Mouse (Mus musculus) midbrain, postnatal 0 days (tissue): ENCODE measurements around the gene Dnajc12. TPM values are rescaled to one million over a fixed set of nuclear protein-coding genes. Genes with fewer than 3 reads are reported as not detected.
"Not testable (repeated sequence)": the region's sequence is repeated elsewhere in the genome, so short reads cannot be mapped to it uniquely, and the experiment has no call there.

Source experiments
- ATAC-seq: fragments of 200-750 bp; cut with Nextera tagmentation; 2 replicates; pipeline ENCODE4 v1.8.0; 2017; ENCODE audit warnings: moderate number of reproducible peaks, mild to moderate bottlenecking, moderate TSS enrichment, moderate library complexity; ENCODE audit not compliant: low FRiP score
- DNase-seq: peaks from one replicate; pipeline ENCODE4 v3.0.0-alpha.2; 2015; ENCODE audit warnings: low spot score
- H3K27ac ChIP-seq: fragments of 300-500 bp; sonication (generic); 2 replicates; pipeline ENCODE4 v1.5.1; 2014; ENCODE audit warnings: low read depth, mild to moderate bottlenecking, low read length, mixed read lengths
- H3K27me3 ChIP-seq: fragments of 300-500 bp; sonication (generic); 2 replicates; pipeline ENCODE4 v1.6.1; 2014; ENCODE audit warnings: low read length, control low read depth, mixed read lengths; ENCODE audit not compliant: insufficient read depth
- H3K36me3 ChIP-seq: fragments of 300-500 bp; sonication (generic); 2 replicates; pipeline ENCODE4 v1.6.1; 2014; ENCODE audit warnings: low read length, control low read depth, mixed read lengths; ENCODE audit not compliant: insufficient read depth
- H3K4me1 ChIP-seq: fragments of 300-500 bp; sonication (generic); 2 replicates; pipeline ENCODE4 v1.6.1; 2014; ENCODE audit warnings: mild to moderate bottlenecking, control low read depth, antibody characterized with exemption, low read length, mixed read lengths; ENCODE audit not compliant: insufficient read depth
- H3K4me2 ChIP-seq: fragments of 300-500 bp; sonication (generic); 2 replicates; pipeline ENCODE4 v1.6.1; 2014; ENCODE audit warnings: low read depth, mild to moderate bottlenecking, low read length, mixed read lengths; ENCODE audit not compliant: poor library complexity, severe bottlenecking
- H3K4me3 ChIP-seq: fragments of 300-500 bp; sonication (generic); 2 replicates; pipeline ENCODE4 v1.5.1; 2014; ENCODE audit warnings: low read depth, mild to moderate bottlenecking, low read length, moderate library complexity
- H3K9ac ChIP-seq: fragments of 300-500 bp; sonication (generic); replicated peaks from 2 replicates; pipeline ENCODE4 v1.6.1; 2014; ENCODE audit warnings: mild to moderate bottlenecking, low read length, moderate library complexity, mixed read lengths; ENCODE audit not compliant: poor library complexity, severe bottlenecking
- H3K9me3 ChIP-seq: fragments of 300-500 bp; sonication (generic); 2 replicates; pipeline ENCODE4 v1.6.1; 2016; ENCODE audit warnings: low read length, control low read depth
- CTCF ChIP-seq: IDR thresholded peaks from 2 replicates; pipeline ENCODE4 v1.5.1; 2016; ENCODE audit warnings: antibody characterized with exemption, mild to moderate bottlenecking
- WGBS: fragments of 180-500 bp; shearing (Covaris S2); extraction: QIAGEN DNeasy Blood & Tissue Kit; methylation state at CpG from one replicate; pipeline ENCODE4 v1.1.7; 2014; 5-methylcytosine and 5-hydroxymethylcytosine counted together
- polyA plus RNA-seq: library from polyadenylated mRNA; unstranded; fragments of >200 nt; fragmentation: Nextera tagmentation; extraction: Ambion mirVana; gene quantifications from 2 replicates; pipeline ENCODE4 v1.2.1, GENCODE M21; 2015
- total RNA-seq: library from RNA; depleted of rRNA; stranded (reverse); fragments of >200 nt; gene quantifications from 2 replicates; pipeline ENCODE4 v1.2.3, GENCODE M21; 2014

Dnajc12 gene
- total and polyA plus RNA-seq, 2 experiments from 2014 or later: 12.8 to 25.5 TPM

DNA sequence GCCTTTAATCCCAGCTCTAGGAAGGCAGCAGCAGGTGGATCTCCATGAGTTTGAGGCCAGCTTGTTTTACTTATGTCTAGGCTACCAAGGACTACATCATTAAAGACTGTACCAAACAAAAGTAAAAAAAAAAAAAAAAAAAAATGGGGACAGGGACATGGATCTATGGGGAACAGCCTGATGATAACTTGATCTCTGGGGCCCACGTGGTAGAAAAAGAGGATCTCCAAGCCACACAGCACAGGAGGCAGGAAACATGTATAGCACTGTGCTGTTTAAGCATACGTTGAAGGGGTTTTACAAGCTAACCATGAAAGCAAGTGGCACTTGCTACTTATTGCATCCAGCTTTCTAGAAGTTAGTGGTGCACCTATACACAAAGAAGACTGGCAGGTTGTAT, 40.9 kb upstream of the Dnajc12 start:
- Histone ChIP-seq H3K4me1 (peaks cover 9% of the 10 kb centered on the region), H3K4me2 (no peak overlapping the region), H3K4me3 (no peak overlapping the region), H3K9ac (no peak overlapping the region), H3K9me3 (no peaks in the 10 kb centered on the region), H3K27ac (no peak overlapping the region), H3K27me3 (no peaks in the 10 kb centered on the region), H3K36me3 (no peaks in the 10 kb centered on the region)
- ATAC-seq (no peak), DNase-seq (no peak)
- no peak for TF ChIP-seq CTCF
- 87% methylated on average over 2 of the region's 2 CpGs for WGBS

DNA sequence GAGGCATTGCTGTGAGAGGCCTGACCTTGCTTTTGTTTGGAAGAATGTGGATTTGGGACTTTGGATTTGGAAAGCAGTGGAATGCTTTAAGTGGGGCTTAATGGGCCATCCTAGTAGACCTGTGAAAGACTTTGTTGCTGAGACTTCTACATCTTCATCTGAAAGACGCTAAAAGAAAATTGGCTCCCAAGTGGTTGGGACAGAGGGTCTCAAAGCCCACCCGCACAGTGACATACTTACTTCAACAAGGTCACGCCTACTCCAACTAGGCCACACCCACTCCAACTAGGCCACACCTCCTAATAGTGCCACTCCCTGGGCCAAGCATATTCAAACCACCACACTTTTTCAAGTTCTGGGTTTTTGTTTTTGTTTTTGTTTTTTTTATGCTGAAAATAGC, 37.5 kb upstream of the Dnajc12 start:
- no peak for TF ChIP-seq CTCF
- no peak overlapping the region for H3K27ac ChIP-seq
- no peak for ATAC-seq

DNA sequence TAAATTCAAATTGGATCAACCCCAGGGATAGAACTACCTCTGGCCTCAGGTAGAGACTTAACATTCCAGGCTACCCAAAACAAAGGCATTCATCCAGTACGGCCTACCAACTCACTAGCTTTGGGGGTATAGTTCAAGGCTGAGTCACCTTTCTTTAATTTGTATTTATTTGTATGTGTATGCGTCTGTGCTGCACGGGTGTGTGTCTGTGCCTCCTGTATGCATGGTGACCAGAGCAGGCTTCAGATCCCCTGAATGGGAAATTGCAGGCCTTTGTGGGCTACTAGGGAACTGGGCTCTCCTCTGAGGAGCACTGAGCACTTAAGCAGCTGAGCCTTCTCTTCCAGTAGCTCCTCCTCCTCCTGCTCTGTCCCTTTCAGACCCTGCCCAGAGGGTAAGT, 34.0 kb upstream of the Dnajc12 start:
- DNase-seq (no peak), ATAC-seq (no peak)
- Histone ChIP-seq H3K9ac (no peak overlapping the region), H3K27me3 (no peaks in the 10 kb centered on the region), H3K27ac (no peak overlapping the region), H3K36me3 (no peaks in the 10 kb centered on the region), H3K9me3 (no peaks in the 10 kb centered on the region), H3K4me2 (no peak overlapping the region), H3K4me1 (no peaks in the 10 kb centered on the region), H3K4me3 (no peak overlapping the region)
- WGBS: 63% methylated on average over 3 of the region's 3 CpGs
- no peak for TF ChIP-seq CTCF

More for the DNA sequence above, 37.5 kb upstream of the Dnajc12 start:
- WGBS: 90% methylated on average over 3 of the region's 3 CpGs
- H3K4me1 ChIP-seq: no peaks in the 10 kb centered on the region
- H3K4me3 ChIP-seq: no peak overlapping the region
- no peaks in the 10 kb centered on the region for H3K36me3 ChIP-seq
- H3K4me2 ChIP-seq: no peak overlapping the region
- no peak for DNase-seq
- H3K9ac ChIP-seq: no peak overlapping the region
- no peaks in the 10 kb centered on the region for H3K9me3 ChIP-seq
- no peaks in the 10 kb centered on the region for H3K27me3 ChIP-seq

GRCm38 (mm10) chr10:63350666-63351065, 31.6 kb upstream of the Dnajc12 start:
- Histone ChIP-seq H3K9me3 (no peaks in the 10 kb centered on the region), H3K4me3 (no peak overlapping the region), H3K27ac (no peak overlapping the region), H3K36me3 (no peaks in the 10 kb centered on the region), H3K4me2 (no peak overlapping the region), H3K9ac (no peak overlapping the region), H3K27me3 (no peaks in the 10 kb centered on the region), H3K4me1 (no peaks in the 10 kb centered on the region)
- ATAC-seq (no peak), DNase-seq (no peak)
- 93% methylated on average over 7 of the region's 7 CpGs for WGBS
- TF ChIP-seq CTCF: no peak

GRCm38 (mm10) chr10:63351099-63351498, 31.1 kb upstream of the Dnajc12 start:
- H3K36me3 ChIP-seq, H3K27me3 ChIP-seq, H3K4me2 ChIP-seq, H3K4me1 ChIP-seq, H3K4me3 ChIP-seq, H3K9me3 ChIP-seq, ATAC-seq, DNase-seq, H3K27ac ChIP-seq, H3K9ac ChIP-seq: not testable (repeated sequence)
- WGBS: 90% methylated on average over 7 of the region's 7 CpGs

- Histone ChIP-seq H3K36me3 (no peaks in the 10 kb centered on the region), H3K4me3 (no peak overlapping the region), H3K9ac (no peak overlapping the region), H3K4me1 (no peaks in the 10 kb centered on the region), H3K27ac (no peak overlapping the region), H3K4me2 (no peak overlapping the region), H3K9me3 (no peaks in the 10 kb centered on the region), H3K27me3 (no peaks in the 10 kb centered on the region)
- ATAC-seq (no peak), DNase-seq (no peak)
- TF ChIP-seq CTCF: no peak
- WGBS: 72% methylated on average over 5 of the region's 5 CpGs
Observed at GRCm38 (mm10) chr10:63352111-63352510, 30.1 kb upstream of the Dnajc12 start.
